Mouse (Mus musculus) MEL (cell line): ENCODE measurements around the gene Osbpl11. TPM values are rescaled to one million over a fixed set of nuclear protein-coding genes. Genes with fewer than 3 reads are reported as not detected.

Experiments
- DNase-seq: peaks from one replicate; pipeline ENCODE4 v3.0.0; 2011; ENCODE audit warnings: low read depth, low spot score
- H3K27ac ChIP-seq: 2 replicates; pipeline ENCODE4 v1.5.1; 2012; ENCODE audit warnings: low read depth, mild to moderate bottlenecking, control low read depth, low read length, moderate library complexity; ENCODE audit not compliant: control insufficient read depth
- H3K27me3 ChIP-seq, 2 experiments: fragments of 150-350 bp in 1 of 2; sonication (generic) in 1 of 2; 2 replicates each; pipeline ENCODE4 v1.6.1; 2012; ENCODE audit warnings: low read length in 2 of 2, mild to moderate bottlenecking in 2 of 2, improper control_type of control experiment in 1 of 2, moderate library complexity in 1 of 2; ENCODE audit not compliant: insufficient read depth in 2 of 2, control insufficient read depth in 1 of 2
- H3K36me3 ChIP-seq, 2 experiments: 2 replicates each; pipeline ENCODE4 v1.6.1; 2012 to 2014; ENCODE audit warnings: low read length in 2 of 2, improper control_type of control experiment in 1 of 2, inconsistent platforms in 1 of 2, mild to moderate bottlenecking in 1 of 2; ENCODE audit not compliant: insufficient read depth in 2 of 2, control insufficient read depth in 1 of 2
- H3K4me1 ChIP-seq, 2 experiments: fragments of 150-350 bp in 1 of 2; sonication (generic) in 1 of 2; 2 replicates each; pipeline ENCODE4 v1.6.1; 2012; ENCODE audit warnings: low read length in 2 of 2, improper control_type of control experiment in 1 of 2, mild to moderate bottlenecking in 1 of 2; ENCODE audit not compliant: insufficient read depth in 2 of 2, control insufficient read depth in 1 of 2
- H3K4me3 ChIP-seq, 2 experiments: fragments of 150-350 bp in 1 of 2; sonication (generic) in 1 of 2; 2 replicates each; pipeline ENCODE4 v1.5.1; 2012; ENCODE audit warnings: low read depth in 2 of 2, low read length in 2 of 2, mild to moderate bottlenecking in 2 of 2, moderate library complexity in 2 of 2, control low read depth in 1 of 2, improper control_type of control experiment in 1 of 2; ENCODE audit not compliant: control insufficient read depth in 1 of 2, insufficient read depth in 1 of 2
- H3K79me2 ChIP-seq: 2 replicates; pipeline ENCODE4 v1.6.1; 2012; ENCODE audit warnings: mild to moderate bottlenecking, low read length, moderate library complexity; ENCODE audit not compliant: control insufficient read depth, poor library complexity, insufficient read depth
- H3K9ac ChIP-seq: 2 replicates; pipeline ENCODE4 v1.6.1; 2012; ENCODE audit warnings: low read depth, mild to moderate bottlenecking, control low read depth, low read length, moderate library complexity; ENCODE audit not compliant: control insufficient read depth, poor library complexity, severe bottlenecking
- H3K9me3 ChIP-seq: fragments of 150-350 bp; sonication (generic); replicated peaks from 2 replicates; pipeline ENCODE4 v1.6.1; 2012; ENCODE audit warnings: mild to moderate bottlenecking, low read length, improper control_type of control experiment, moderate library complexity; ENCODE audit not compliant: insufficient read depth
- CHD1 ChIP-seq: IDR thresholded peaks from 2 replicates; pipeline ENCODE4 v1.6.1; 2012; ENCODE audit warnings: low read depth, mild to moderate bottlenecking, inconsistent platforms, low read length, improper control_type of control experiment
- CHD2 ChIP-seq: IDR thresholded peaks from 2 replicates; pipeline ENCODE4 v1.6.1; 2011; ENCODE audit warnings: low read length, improper control_type of control experiment
- CTCF ChIP-seq, 3 experiments: IDR thresholded peaks in 2 of 3; conservative IDR thresholded peaks in 1 of 3; 2 replicates each; pipeline ENCODE4 v1.5.1; 2011 to 2012; ENCODE audit warnings: low read length in 3 of 3, low read depth in 2 of 3, mild to moderate bottlenecking in 2 of 3, improper control_type of control experiment in 1 of 3, inconsistent platforms in 1 of 3, mixed read lengths in 1 of 3, moderate library complexity in 1 of 3; ENCODE audit not compliant: control insufficient read depth in 1 of 3, insufficient read depth in 1 of 3, poor library complexity in 1 of 3, severe bottlenecking in 1 of 3
- ELF1 ChIP-seq: IDR thresholded peaks from 2 replicates; pipeline ENCODE4 v1.6.1; 2014; ENCODE audit warnings: low read depth, mild to moderate bottlenecking, inconsistent platforms, low read length, improper control_type of control experiment, moderate library complexity
- EP300 ChIP-seq, 2 experiments: IDR thresholded peaks; 2 replicates each; pipeline ENCODE4 v1.6.1; 2011; ENCODE audit warnings: improper control_type of control experiment in 2 of 2, low read length in 2 of 2, low read depth in 1 of 2, mild to moderate bottlenecking in 1 of 2
- GABPA ChIP-seq: IDR thresholded peaks from 2 replicates; pipeline ENCODE4 v1.6.1; 2012; ENCODE audit warnings: low read depth, mild to moderate bottlenecking, inconsistent platforms, low read length, improper control_type of control experiment, moderate library complexity
- KAT2A ChIP-seq: conservative IDR thresholded peaks from 2 replicates; pipeline ENCODE4 v1.6.1; 2012; ENCODE audit warnings: low read depth, low read length, improper control_type of control experiment, inconsistent platforms
- MYB ChIP-seq: IDR thresholded peaks from 2 replicates; pipeline ENCODE4 v1.6.1; 2011; ENCODE audit warnings: mild to moderate bottlenecking, low read depth, low read length, improper control_type of control experiment
- POLR2A ChIP-seq, 2 experiments: IDR thresholded peaks; 2 replicates each; pipeline ENCODE4 v1.6.1; 2011 to 2012; ENCODE audit warnings: low read length in 2 of 2, mild to moderate bottlenecking in 2 of 2, control low read depth in 1 of 2, improper control_type of control experiment in 1 of 2, low read depth in 1 of 2, moderate library complexity in 1 of 2; ENCODE audit not compliant: control insufficient read depth in 1 of 2, insufficient read depth in 1 of 2, poor library complexity in 1 of 2
- POLR2AphosphoS2 ChIP-seq: IDR thresholded peaks from 2 replicates; pipeline ENCODE4 v1.6.1; 2011; ENCODE audit warnings: low read length, improper control_type of control experiment
- RAD21 ChIP-seq: IDR thresholded peaks from 2 replicates; pipeline ENCODE4 v1.6.1; 2011; ENCODE audit warnings: mild to moderate bottlenecking, low read depth, low read length, improper control_type of control experiment
- SIN3A ChIP-seq: IDR thresholded peaks from 2 replicates; pipeline ENCODE4 v1.6.1; 2012; ENCODE audit warnings: low read length, improper control_type of control experiment, inconsistent platforms
- TBP ChIP-seq: IDR thresholded peaks from 2 replicates; pipeline ENCODE4 v1.8.0; 2011; ENCODE audit warnings: low read depth, low read length, improper control_type of control experiment
- UBTF ChIP-seq: IDR thresholded peaks from 2 replicates; pipeline ENCODE4 v1.6.1; 2012; ENCODE audit warnings: low read depth, mild to moderate bottlenecking, inconsistent platforms, low read length, improper control_type of control experiment, moderate library complexity, borderline replicate concordance; ENCODE audit not compliant: insufficient read depth
- ZKSCAN1 ChIP-seq: IDR thresholded peaks from 2 replicates; pipeline ENCODE4 v1.6.1; 2012; ENCODE audit warnings: low read depth, mild to moderate bottlenecking, inconsistent platforms, low read length, improper control_type of control experiment, moderate library complexity
- ZMIZ1 ChIP-seq: IDR thresholded peaks from 2 replicates; pipeline ENCODE4 v1.6.1; 2012; ENCODE audit warnings: low read depth, mild to moderate bottlenecking, inconsistent platforms, low read length, improper control_type of control experiment, moderate library complexity
- ZNF384 ChIP-seq: IDR thresholded peaks from 2 replicates; pipeline ENCODE4 v1.6.1; 2012; ENCODE audit warnings: low read depth, mild to moderate bottlenecking, inconsistent platforms, low read length, improper control_type of control experiment
- polyA plus RNA-seq, 2 experiments: library from polyadenylated mRNA; stranded (reverse) in 1 of 2; unstranded in 1 of 2; fragments of >175 nt in 1 of 2; fragments of >200 nt in 1 of 2; gene quantifications; 2 replicates each; pipeline versions ENCODE4 v1.2.1 to v1.2.4; 2012; ENCODE audit warnings: low replicate concordance in 2 of 2, low read depth in 1 of 2; ENCODE audit not compliant: insufficient read length in 2 of 2, insufficient read depth in 1 of 2, missing spikeins in 1 of 2
- total RNA-seq: library from RNA; depleted of rRNA; stranded (reverse); fragments of 300-350 nt; gene quantifications from 2 replicates; pipeline ENCODE4 v1.2.3, GENCODE M21; 2012

The Osbpl11 gene
- total and polyA plus RNA-seq, 3 experiments, result 6.9 to 10.3 TPM; not detected in 1

- Histone ChIP-seq H3K27me3 (no peaks in the 10 kb centered on the region), H3K4me1 (no peaks in the 10 kb centered on the region), H3K36me3 (no peaks in the 10 kb centered on the region), H3K9ac (no peak overlapping the region), H3K79me2 (no peaks in the 10 kb centered on the region), H3K4me3 (no peak overlapping the region), H3K27ac (no peak overlapping the region), H3K9me3 (no peaks in the 10 kb centered on the region)
- DNase-seq, result no peak
- TF ChIP-seq TBP, result no peak
- TF ChIP-seq ZKSCAN1, result no peak
- TF ChIP-seq RAD21, result no peak
- TF ChIP-seq ZNF384, result no peak
- no peak for TF ChIP-seq CTCF (IDR thresholded peaks at IDR 0.05 in 2 of 3, conservative IDR thresholded peaks at IDR 0.05 in 1 of 3; ENCODE audit: control insufficient read depth in 1 of 3, insufficient read depth in 1 of 3, low read depth in 2 of 3, low read length in 3 of 3, poor library complexity in 1 of 3, severe bottlenecking in 1 of 3)
- TF ChIP-seq ELF1, result no peak
- no peak for TF ChIP-seq POLR2A (IDR thresholded peaks at IDR 0.05; ENCODE audit: control insufficient read depth in 1 of 2, insufficient read depth in 1 of 2, low read depth in 1 of 2, low read length in 2 of 2, poor library complexity in 1 of 2)
- TF ChIP-seq GABPA, result no peak
- no peak for TF ChIP-seq SIN3A
- TF ChIP-seq POLR2AphosphoS2, result no peak
- TF ChIP-seq ZMIZ1, result no peak
These were observed 49.3 kb downstream of the Osbpl11 start for GRCm38 (mm10) chr16:33234128-33234527.

- DNase-seq, result no peak
- Histone ChIP-seq H3K9ac (no peak overlapping the region), H3K36me3 (no peaks in the 10 kb centered on the region), H3K4me3 (no peak overlapping the region), H3K9me3 (no peaks in the 10 kb centered on the region), H3K27ac (no peak overlapping the region), H3K79me2 (no peaks in the 10 kb centered on the region)
- no peak for TF ChIP-seq ELF1
- TF ChIP-seq CHD2, result no peak
- no peak for TF ChIP-seq KAT2A
- no peak for TF ChIP-seq UBTF
- no peak for TF ChIP-seq CHD1
- TF ChIP-seq CTCF (IDR thresholded peaks at IDR 0.05 in 2 of 3, conservative IDR thresholded peaks at IDR 0.05 in 1 of 3; ENCODE audit: control insufficient read depth in 1 of 3, insufficient read depth in 1 of 3, low read depth in 2 of 3, low read length in 3 of 3, poor library complexity in 1 of 3, severe bottlenecking in 1 of 3), result no peak
- no peak for TF ChIP-seq ZNF384
- no peak for TF ChIP-seq MYB
- TF ChIP-seq EP300 (IDR thresholded peaks at IDR 0.05; ENCODE audit: low read depth in 1 of 2, low read length in 2 of 2), result no peak
- TF ChIP-seq, all 39 proteins: peak for 0
- Histone ChIP-seq H3K27me3 (no peaks in the 10 kb centered on the region), H3K4me1 (no peaks in the 10 kb centered on the region)
These were observed 51.3 kb downstream of the Osbpl11 start for GRCm38 (mm10) chr16:33236151-33236550.
